Mouse (Mus musculus) kidney, adult 18-20 months (tissue): ENCODE results near the gene Igdcc4.

Source experiments
- DNase-seq: peaks from one replicate; pipeline ENCODE4 v3.0.0; 2021

The Igdcc4 gene

GRCm38 (mm10) chr9:65161188-65161587, 59.9 kb downstream of the Igdcc4 start:
- DNase-seq: no peak

DNA sequence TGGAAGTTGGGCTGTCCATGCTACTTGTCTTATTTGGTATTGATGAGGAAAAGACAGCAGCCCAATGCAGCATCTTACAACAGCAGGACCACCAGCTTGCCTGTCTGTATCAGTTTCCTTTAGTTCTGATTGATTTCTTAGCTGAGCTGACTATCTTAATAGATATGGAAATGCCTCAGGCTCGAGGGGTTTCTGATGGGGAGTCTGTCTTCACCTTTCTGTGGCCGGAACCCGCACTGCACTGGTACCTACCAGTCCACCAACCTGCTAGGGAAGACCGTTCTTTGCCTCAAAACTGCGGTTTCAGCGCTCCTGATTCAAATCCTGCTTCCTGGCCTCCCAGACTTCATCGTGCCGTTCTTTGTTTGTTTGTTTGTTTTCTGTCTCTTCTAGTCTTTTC, 60.6 kb downstream of the Igdcc4 start:
- DNase-seq: no peak

- no peak for DNase-seq
Measured at GRCm38 (mm10) chr9:65162711-65163639, 61.7 kb downstream of the Igdcc4 start.

DNA sequence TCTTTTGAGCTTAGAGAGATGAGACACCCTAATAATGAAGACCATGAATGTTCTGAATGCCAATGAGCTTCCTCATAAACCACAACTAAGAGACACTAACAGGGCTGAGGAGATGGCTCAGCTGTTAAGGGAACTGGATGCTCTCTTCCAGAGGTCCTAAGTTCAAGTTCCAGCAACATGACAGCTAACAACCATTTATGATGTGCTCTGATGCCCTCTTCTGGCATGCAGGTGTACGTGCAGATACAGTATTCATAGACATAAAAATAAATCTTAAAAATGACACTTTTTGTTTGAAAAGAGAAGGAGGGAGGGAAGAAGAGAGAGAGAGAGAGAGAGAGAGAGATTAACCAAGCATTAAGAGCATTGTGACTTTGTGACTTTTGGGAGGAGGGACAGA, 63.6 kb downstream of the Igdcc4 start:
- no peak for DNase-seq

DNA sequence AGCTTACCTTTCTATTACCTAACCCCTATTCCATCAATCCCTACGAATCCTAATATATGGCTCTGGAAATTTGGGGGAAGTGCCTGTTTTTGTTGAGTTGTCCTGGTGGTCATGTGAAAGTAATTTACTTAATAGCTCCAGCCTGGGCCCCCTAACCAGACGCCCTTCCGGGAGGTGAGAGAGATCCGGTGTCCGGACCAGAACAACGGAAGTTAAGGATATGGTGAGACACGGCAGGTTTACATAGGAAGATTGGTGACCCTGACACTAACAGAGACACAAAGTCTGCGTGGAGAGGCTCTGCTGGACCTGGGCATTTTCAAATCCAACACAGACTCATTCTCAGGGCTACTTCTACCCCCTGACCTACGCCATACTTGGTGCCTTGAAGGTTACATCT, 65.1 kb downstream of the Igdcc4 start:
- no peak for DNase-seq

- DNase-seq: no peak
Measured at GRCm38 (mm10) chr9:65168534-65168933, 67.2 kb downstream of the Igdcc4 start.

DNA sequence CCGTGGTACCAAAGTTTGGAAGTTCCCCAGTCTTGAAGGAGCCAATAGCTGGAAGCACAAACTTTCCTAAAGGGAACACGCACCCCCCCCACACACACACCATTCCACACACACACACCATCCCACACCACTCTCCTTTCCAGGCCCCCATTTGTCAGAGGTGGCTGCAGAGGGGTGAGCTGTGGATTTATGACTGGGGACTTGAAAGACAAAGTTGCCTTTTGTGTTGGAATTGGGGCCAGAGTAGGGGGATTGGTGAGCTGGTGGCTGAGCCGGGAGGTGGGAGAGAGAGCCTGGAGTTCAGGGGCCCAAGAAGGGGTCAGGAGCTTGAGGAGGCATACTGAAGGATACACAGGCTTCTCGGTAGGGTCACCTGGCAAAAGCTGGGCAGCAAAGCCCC, 67.7 kb downstream of the Igdcc4 start:
- no peak for DNase-seq

- DNase-seq: no peak
Measured at GRCm38 (mm10) chr9:65172654-65173053, 71.4 kb downstream of the Igdcc4 start.

GRCm38 (mm10) chr9:65175234-65175938, 74.1 kb downstream of the Igdcc4 start:
- DNase-seq: no peak

GRCm38 (mm10) chr9:65175939-65176871, 74.9 kb downstream of the Igdcc4 start:
- DNase-seq: no peak

GRCm38 (mm10) chr9:65177497-65177896, 76.2 kb downstream of the Igdcc4 start:
- no peak for DNase-seq

GRCm38 (mm10) chr9:65177912-65178311, 76.6 kb downstream of the Igdcc4 start:
- no peak for DNase-seq

- DNase-seq: no peak
Measured at GRCm38 (mm10) chr9:65178336-65179213, 77.3 kb downstream of the Igdcc4 start.

DNA sequence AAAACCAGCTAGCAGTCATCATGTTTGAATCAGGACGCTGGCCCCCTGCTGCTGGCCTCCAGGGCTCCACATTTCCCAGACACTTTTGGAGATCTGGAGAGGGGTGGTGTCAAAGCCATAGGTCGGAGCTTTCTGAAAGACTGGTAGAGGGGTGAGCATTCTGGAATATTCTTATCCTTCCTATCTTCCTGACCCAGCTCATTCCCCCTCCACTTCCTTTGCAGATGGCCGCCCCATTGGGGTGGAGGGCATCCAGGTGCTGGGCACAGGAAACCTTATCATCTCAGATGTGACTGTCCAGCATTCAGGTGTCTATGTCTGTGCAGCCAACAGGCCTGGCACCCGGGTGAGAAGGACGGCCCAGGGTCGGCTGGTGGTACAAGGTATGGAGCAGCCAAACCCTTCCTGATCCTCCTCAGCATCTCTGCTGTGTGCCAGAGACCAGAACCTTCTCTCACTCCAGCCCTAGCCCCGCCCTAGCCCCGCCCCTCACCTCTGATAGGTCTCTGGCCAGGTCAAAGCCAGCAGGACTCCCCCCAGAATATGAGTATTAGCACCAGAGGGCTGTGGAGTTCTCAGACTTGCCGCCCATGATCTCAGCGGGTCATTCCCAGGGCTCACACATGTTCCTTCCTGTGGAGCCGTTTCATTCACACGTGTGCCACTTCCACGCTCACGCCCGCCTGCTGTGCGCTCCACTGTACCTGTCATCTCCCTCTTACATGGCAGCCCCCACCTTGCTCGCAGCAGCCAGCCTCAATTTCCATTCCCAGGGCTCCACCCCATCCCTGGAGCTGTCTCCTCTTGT, 78.7 kb downstream of the Igdcc4 start:
- no peak for DNase-seq
